Mouse (Mus musculus): Measurements from ENCODE around the gene Lamtor4. TPM values are rescaled to one million over a fixed set of nuclear protein-coding genes. Genes with fewer than 3 reads are reported as not detected.
"Not testable (repeated sequence)": the region's sequence is repeated elsewhere in the genome, so short reads cannot be mapped to it uniquely, and the experiment has no call there.

Gene Lamtor4
- polyA plus RNA-seq (2015; fragmentation: Nextera tagmentation; extraction: Ambion mirVana), result 80.6 and 90.1 TPM in 2 replicates

DNA sequence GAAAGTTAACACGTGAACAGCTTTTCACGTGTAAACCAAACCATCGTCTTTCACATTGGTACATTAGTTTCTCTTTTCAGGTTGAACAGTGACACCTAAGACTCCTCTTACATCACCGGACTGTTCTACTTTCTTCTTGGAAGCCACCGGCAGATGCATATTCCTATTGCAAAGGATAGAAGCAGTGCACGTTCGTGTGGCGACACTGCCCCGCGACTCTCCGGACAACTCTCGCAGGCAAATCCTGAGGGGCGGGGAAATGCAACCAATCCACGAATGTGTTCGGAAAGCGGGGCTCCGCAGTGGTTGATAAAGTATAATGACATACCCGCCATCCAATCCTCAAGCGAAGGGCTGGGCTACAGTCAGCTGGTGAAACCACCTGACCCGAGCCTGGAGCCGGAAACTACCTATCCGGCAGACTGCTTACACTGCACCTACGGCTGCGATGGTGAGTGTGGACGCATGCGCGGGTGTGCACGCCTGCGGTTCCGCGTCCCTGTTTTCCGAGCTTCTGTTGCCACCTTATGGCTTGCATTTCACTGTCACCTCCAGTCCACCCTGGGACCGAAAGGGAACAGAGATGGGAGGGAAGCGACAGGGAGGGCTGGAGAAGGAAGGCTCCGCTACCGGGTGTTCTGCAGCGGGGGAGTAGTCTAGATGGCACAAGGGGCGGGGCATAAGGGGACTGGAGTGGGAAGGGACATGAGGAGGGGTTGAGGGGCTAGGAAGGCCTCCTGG is at the start of gene Lamtor4:
Gene Lamtor4, plus strand, starts transcription at position 130 of the 741 bp plus-strand sequence.
- ATAC-seq, result peak; percentile 100
- peak within 1 kb of the TSS; percentile 65 for H3K9ac ChIP-seq
- H3K27ac ChIP-seq, result peak within 1 kb of the TSS; percentile 70
- peaks cover 9% of the 10 kb centered on the region for H3K36me3 ChIP-seq
- peak within 1 kb of the TSS; percentile 84 for H3K4me2 ChIP-seq (replicated peaks)
- H3K27me3 ChIP-seq (replicated peaks), result no peaks in the 10 kb centered on the region
- WGBS, result under 1% methylated on average over 38 of the region's 38 CpGs
- no peaks in the 10 kb centered on the region for H3K9me3 ChIP-seq
- H3K4me3 ChIP-seq (replicated peaks), result peak within 1 kb of the TSS; percentile 52
- H3K4me1 ChIP-seq (replicated peaks), result peaks cover 6% of the 10 kb centered on the region; the same call in 1 of the 2 replicates

DNA sequence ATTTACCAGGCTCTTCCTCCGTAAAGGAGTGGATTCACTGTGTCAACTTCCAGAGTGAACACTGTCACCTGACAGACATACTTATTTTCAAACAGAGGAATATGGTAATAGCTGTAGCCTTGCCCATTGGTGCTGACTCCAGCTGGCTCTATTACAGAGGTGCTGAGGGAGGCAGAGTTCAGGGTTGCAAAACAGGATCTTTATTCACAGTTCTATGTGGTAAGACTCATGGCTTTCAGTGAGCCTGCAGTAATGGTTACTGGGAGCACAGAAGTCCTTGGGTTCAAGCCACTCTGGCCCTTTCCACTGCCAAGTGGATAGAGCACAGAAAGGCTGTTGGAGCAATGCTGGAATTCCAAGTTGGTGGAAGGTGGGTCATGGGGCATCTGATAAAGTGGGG is 48.0 kb upstream of the Lamtor4 start:
- no peak overlapping the region for H3K27ac ChIP-seq
- H3K4me3 ChIP-seq (replicated peaks), result no peak overlapping the region
- ATAC-seq, result no peak
- no peaks in the 10 kb centered on the region for H3K4me1 ChIP-seq (replicated peaks)
- WGBS, result 66% methylated on average over 1 of the region's 1 CpGs
- H3K9ac ChIP-seq, result no peak overlapping the region
- no peaks in the 10 kb centered on the region for H3K9me3 ChIP-seq
- H3K36me3 ChIP-seq, result no peaks in the 10 kb centered on the region
- no peaks in the 10 kb centered on the region for H3K27me3 ChIP-seq (replicated peaks)
- H3K4me2 ChIP-seq (replicated peaks), result no peak overlapping the region

DNA sequence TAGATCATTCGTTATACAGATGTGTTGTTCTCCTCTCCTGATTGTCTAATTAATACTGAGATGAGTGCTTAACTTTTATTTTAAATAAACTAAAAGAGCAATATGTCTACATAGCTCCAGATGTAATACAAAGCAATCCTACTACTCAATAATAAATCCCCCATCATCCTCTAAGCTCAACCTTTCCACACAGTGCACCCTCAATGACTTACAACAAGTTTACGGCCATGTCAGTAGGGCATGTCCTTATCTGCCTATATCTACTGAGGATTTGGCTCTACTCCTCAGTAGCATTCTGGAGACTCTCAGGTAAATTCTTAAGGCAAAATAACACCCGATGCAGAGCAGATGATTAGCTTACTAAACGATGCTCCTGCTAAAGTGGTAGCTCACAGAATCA is 47.4 kb upstream of the Lamtor4 start:
- Histone ChIP-seq H3K9me3 (no peaks in the 10 kb centered on the region), H3K4me2 (replicated peaks) (no peak overlapping the region), H3K4me3 (replicated peaks) (no peak overlapping the region), H3K9ac (no peak overlapping the region), H3K27ac (no peak overlapping the region), H3K4me1 (replicated peaks) (no peaks in the 10 kb centered on the region), H3K27me3 (replicated peaks) (no peaks in the 10 kb centered on the region), H3K36me3 (no peaks in the 10 kb centered on the region)
- ATAC-seq, result no peak
- WGBS, result 78% methylated on average over 4 of the region's 4 CpGs

DNA sequence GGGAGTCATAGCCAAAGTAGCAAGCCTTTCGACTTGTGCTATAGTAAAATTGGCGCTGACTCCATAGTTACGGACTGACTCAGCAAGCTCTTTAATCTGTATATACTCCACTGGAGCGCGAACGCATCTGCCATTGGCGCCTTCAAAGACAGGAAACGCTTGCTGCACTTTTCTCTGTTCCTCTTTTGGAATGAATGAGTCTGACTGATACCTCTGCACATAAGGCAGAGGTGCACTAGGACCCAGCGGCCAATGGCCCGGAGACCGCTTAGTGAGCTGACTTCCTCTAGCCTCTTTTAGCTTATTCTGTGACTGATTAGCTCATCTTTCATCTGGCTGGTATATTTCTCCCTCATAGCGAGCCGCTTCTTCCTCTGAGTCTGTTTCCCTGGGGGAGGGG is 38.6 kb upstream of the Lamtor4 start:
- H3K9me3 ChIP-seq; H3K27ac ChIP-seq; H3K36me3 ChIP-seq; ATAC-seq; H3K4me1 ChIP-seq (replicated peaks); H3K4me2 ChIP-seq (replicated peaks); H3K27me3 ChIP-seq (replicated peaks); H3K9ac ChIP-seq; H3K4me3 ChIP-seq (replicated peaks): not testable (repeated sequence)
- 93% methylated on average over 13 of the region's 13 CpGs for WGBS

DNA sequence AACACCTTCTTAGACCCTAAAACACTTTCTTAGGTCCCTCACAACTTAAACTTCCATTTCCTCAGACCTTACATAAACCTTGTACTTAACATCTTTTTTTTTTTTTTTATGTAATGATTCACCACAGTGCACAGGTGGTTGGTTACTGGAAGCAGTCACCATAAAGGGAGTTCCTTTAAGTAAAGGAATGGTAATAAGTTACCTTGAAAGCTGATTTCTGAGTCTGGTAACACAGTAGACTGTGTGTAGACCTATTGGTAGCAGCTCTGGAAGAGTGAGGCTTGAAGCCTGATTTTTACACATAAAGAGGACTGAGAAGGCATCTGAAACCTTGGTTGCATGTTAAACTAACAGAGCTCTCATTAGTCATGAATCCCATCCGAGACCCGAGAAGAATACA is 35.4 kb upstream of the Lamtor4 start:
- H3K4me2 ChIP-seq (replicated peaks), result no peak overlapping the region
- H3K36me3 ChIP-seq, result no peaks in the 10 kb centered on the region
- WGBS, result 47% methylated on average over 2 of the region's 2 CpGs
- H3K4me3 ChIP-seq (replicated peaks), result no peak overlapping the region
- H3K27me3 ChIP-seq (replicated peaks), result no peaks in the 10 kb centered on the region
- no peak overlapping the region for H3K27ac ChIP-seq
- no peak overlapping the region for H3K9ac ChIP-seq
- H3K4me1 ChIP-seq (replicated peaks), result no peaks in the 10 kb centered on the region
- no peak for ATAC-seq
- H3K9me3 ChIP-seq, result no peaks in the 10 kb centered on the region

DNA sequence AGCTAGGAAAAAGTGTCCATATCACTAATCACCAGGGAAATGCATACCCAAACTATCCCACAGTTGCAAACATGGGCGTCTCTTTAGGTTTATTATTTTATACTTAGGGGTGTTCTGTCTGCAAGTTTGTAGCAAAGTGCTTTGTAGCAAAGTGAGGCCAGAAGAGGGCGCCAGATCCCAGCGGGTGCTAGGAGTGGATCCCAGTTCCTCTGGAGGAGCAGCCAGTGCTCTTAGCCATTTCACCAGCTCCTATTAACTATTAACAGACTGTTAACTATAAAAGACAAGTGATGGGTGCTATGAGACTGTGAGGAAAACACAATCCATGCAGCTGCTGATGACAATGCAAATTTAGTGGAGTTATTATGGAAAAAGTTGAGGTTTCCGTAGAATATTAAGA is 33.2 kb upstream of the Lamtor4 start:
- no peak overlapping the region for H3K4me3 ChIP-seq (replicated peaks)
- 19% methylated on average over 4 of the region's 4 CpGs for WGBS
- H3K9ac ChIP-seq, result no peak overlapping the region
- no peak overlapping the region for H3K4me2 ChIP-seq (replicated peaks)
- no peaks in the 10 kb centered on the region for H3K36me3 ChIP-seq
- H3K27ac ChIP-seq, result no peak overlapping the region
- H3K27me3 ChIP-seq (replicated peaks), result no peaks in the 10 kb centered on the region
- H3K4me1 ChIP-seq (replicated peaks), result no peaks in the 10 kb centered on the region
- ATAC-seq, result peak; percentile 66
- H3K9me3 ChIP-seq, result no peaks in the 10 kb centered on the region

DNA sequence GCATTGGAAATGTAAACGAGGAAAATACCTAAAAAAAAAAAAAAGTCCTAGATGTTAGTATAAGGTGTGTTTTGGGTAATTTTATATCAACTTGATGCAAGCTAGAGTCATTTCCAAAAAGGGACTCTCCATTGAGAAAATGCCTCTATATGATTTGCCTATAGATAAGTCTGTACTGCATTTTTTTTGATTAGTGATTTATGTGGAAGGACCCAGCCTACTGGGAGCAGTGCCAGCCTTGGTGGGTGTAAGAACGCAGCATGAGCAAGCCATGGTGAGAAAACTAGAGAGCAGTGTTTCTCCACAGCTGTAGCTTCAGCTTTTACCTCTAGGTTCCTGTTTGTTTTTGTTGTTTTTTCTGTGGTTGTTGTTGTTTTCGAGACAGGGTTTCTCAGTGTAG is 32.0 kb upstream of the Lamtor4 start:
- Histone ChIP-seq H3K27ac (no peak overlapping the region), H3K4me2 (replicated peaks) (no peak overlapping the region), H3K9me3 (no peaks in the 10 kb centered on the region), H3K27me3 (replicated peaks) (no peaks in the 10 kb centered on the region), H3K9ac (no peak overlapping the region), H3K36me3 (no peaks in the 10 kb centered on the region), H3K4me3 (replicated peaks) (no peak overlapping the region), H3K4me1 (replicated peaks) (no peaks in the 10 kb centered on the region)
- 53% methylated on average over 3 of the region's 3 CpGs for WGBS
- no peak for ATAC-seq

DNA sequence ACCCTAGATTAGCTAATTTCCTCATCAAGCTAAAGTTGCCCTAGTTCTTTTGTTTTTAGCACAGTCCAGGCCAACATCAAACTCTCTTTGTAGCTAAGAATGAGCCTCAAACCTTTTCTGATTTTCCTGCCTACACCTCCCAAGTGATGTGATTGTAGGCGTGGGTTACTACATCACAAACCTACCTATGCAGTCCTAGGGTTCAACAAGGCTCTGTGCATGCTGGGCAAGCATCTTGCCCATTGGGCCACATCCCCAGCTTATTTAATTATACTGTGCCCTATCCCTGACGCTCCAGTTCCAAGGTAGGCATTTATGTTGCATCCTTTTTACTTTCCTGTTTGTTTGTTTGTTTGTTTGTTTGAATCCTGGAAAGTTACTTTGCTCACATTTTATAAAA is 29.6 kb upstream of the Lamtor4 start, which contains the start of gene Nxpe5:
Gene Nxpe5, plus strand, starts transcription at position 199 of the 400 bp plus-strand sequence.
- Histone ChIP-seq H3K36me3 (no peaks in the 10 kb centered on the region), H3K4me3 (replicated peaks) (no peak within 1 kb of the TSS), H3K27me3 (replicated peaks) (no peaks in the 10 kb centered on the region), H3K27ac (no peak within 1 kb of the TSS), H3K4me2 (replicated peaks) (no peak within 1 kb of the TSS), H3K4me1 (replicated peaks) (no peaks in the 10 kb centered on the region), H3K9me3 (no peaks in the 10 kb centered on the region), H3K9ac (no peak within 1 kb of the TSS)
- WGBS, result 50% methylated on average over 2 of the region's 2 CpGs
- no peak for ATAC-seq

DNA sequence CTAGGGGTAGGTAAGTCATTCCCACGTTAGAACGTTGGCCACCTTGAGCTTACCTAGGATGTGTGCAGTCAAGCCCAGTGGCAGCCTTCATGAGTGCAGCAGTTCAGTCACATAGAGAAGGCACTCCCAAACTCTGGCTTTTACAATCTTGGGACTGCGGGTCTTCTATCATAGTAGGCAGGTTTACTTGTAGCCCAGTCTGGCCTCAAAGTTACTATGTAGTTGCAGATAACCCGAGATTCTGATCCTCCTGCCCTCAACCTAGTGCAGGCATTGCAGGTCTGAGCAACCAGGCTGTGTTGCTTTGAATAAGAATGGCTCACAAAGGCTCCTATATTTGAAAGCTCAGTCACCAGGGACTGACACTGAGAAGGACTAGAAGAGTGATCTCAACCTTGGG is 28.8 kb upstream of the Lamtor4 start:
- Histone ChIP-seq H3K27ac (no peak overlapping the region), H3K4me3 (replicated peaks) (no peak overlapping the region), H3K9me3 (no peaks in the 10 kb centered on the region), H3K36me3 (no peaks in the 10 kb centered on the region), H3K9ac (no peak overlapping the region), H3K4me1 (replicated peaks) (no peaks in the 10 kb centered on the region), H3K27me3 (replicated peaks) (no peaks in the 10 kb centered on the region), H3K4me2 (replicated peaks) (no peak overlapping the region)
- whole genome bisulfite sequencing, result 71% methylated on average over 4 of the region's 4 CpGs
- ATAC-seq, result no peak

DNA sequence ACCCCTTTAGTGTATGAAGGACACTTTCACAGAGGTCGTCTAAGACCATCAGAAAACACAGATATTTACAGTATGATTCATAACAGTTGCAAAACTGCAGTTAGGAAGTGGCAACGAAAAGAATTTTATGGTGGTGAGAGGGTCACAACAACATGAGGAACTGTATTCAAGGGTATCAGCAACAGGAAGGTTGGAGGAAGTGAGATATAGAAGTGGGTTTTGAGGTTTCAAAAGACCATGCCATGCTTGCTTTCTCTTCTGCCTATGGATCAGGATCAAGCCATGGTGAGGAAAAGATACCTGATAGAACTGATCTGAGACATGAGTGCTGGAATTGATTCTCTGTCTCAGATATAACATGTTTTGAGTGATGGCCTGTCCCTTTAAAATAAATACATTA is 27.9 kb upstream of the Lamtor4 start:
- H3K4me3 ChIP-seq (replicated peaks), result no peak overlapping the region
- no peak for ATAC-seq

DNA sequence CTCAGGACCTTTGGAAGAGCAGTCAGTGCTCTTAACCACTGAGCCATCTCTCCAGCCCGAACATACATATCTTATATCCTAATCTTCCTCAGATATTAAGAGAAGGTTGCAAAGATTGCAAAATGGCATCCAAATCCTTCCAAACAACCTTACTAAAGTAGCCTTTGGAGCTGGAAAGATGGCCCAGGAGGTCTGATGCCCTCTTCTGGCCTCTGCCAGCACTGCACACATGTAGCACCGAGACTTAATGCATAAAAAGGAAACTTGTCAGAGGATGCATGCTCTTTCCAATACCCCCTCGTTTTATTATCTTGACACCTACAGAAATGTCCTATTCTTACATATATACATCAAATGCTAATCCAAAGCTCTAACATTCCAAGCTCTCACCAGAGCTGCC is 27.3 kb upstream of the Lamtor4 start:
- Histone ChIP-seq H3K4me1 (replicated peaks) (no peaks in the 10 kb centered on the region), H3K27me3 (replicated peaks) (no peaks in the 10 kb centered on the region), H3K27ac (no peak overlapping the region), H3K36me3 (no peaks in the 10 kb centered on the region), H3K4me3 (replicated peaks) (no peak overlapping the region), H3K9ac (no peak overlapping the region), H3K9me3 (no peaks in the 10 kb centered on the region), H3K4me2 (replicated peaks) (no peak overlapping the region)
- 59% methylated on average over 3 of the region's 3 CpGs for WGBS
- no peak for ATAC-seq

More for the DNA sequence above, 27.9 kb upstream of the Lamtor4 start:
- H3K36me3 ChIP-seq, result no peaks in the 10 kb centered on the region
- H3K9me3 ChIP-seq, result no peaks in the 10 kb centered on the region
- H3K4me2 ChIP-seq (replicated peaks), result no peak overlapping the region
- no peaks in the 10 kb centered on the region for H3K27me3 ChIP-seq (replicated peaks)
- no peak overlapping the region for H3K9ac ChIP-seq
- no peaks in the 10 kb centered on the region for H3K4me1 ChIP-seq (replicated peaks)
- no peak overlapping the region for H3K27ac ChIP-seq
- 62% methylated on average over 2 of the region's 2 CpGs for WGBS

DNA sequence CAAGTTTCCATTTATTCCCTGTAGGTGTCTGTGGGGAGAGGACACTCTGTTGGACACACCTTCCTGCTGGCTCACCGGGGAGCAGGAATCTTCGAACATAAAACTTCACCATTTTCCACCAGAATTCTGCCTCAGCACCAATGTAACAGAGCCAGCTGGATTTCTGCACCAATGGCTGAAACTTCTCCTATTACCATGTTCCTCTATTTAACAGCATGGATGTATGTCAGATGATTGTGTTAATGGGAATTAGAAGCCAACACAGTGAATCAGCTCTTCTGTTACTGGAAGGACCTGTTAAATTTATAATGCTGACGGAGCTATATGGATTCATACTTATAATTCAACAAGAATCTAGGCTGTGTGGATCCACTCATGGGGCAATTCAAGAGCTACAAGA is 25.8 kb upstream of the Lamtor4 start:
- 90% methylated on average over 3 of the region's 3 CpGs for WGBS
- H3K4me2 ChIP-seq (replicated peaks), result no peak overlapping the region
- H3K4me3 ChIP-seq (replicated peaks), result no peak overlapping the region
- no peak overlapping the region for H3K9ac ChIP-seq
- no peaks in the 10 kb centered on the region for H3K27me3 ChIP-seq (replicated peaks)
- no peak overlapping the region for H3K27ac ChIP-seq
- no peak for ATAC-seq
- H3K36me3 ChIP-seq, result no peaks in the 10 kb centered on the region
- H3K4me1 ChIP-seq (replicated peaks), result no peaks in the 10 kb centered on the region
- H3K9me3 ChIP-seq, result no peaks in the 10 kb centered on the region

DNA sequence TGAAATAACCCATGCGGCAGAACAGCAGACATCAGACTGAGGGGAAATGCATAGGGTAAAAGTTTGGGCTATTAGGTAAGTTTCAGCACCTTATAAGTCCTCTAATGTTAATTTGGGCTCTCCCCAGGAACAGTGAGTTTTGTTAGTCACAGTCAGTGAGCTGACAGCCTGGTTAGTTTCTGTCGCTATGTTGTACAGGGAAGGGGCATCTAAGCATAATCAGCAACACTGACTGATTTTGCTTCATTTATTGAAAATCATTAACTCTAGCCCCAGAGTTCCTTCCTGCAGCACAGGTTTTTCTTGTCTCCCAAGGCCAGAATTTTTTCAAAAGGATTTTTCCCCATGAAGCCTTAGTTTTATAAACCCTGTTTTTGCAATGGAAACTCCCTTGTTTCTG is 21.5 kb upstream of the Lamtor4 start:
- ATAC-seq, result 0 out of 2 replicates have a peak, but pooled peaks have one; percentile 45
- WGBS, result 70% methylated on average over 2 of the region's 2 CpGs
- no peak overlapping the region for H3K4me2 ChIP-seq (replicated peaks)
- no peaks in the 10 kb centered on the region for H3K9me3 ChIP-seq
- H3K27me3 ChIP-seq (replicated peaks), result no peaks in the 10 kb centered on the region
- H3K9ac ChIP-seq, result no peak overlapping the region
- no peak overlapping the region for H3K27ac ChIP-seq
- no peaks in the 10 kb centered on the region for H3K36me3 ChIP-seq
- no peak overlapping the region for H3K4me3 ChIP-seq (replicated peaks)
- no peaks in the 10 kb centered on the region for H3K4me1 ChIP-seq (replicated peaks)
